Mouse (Mus musculus) telencephalon, adult 2 months (tissue): ENCODE results near the gene Gm10382.
"Not testable (repeated sequence)": the region's sequence is repeated elsewhere in the genome, so short reads cannot be mapped to it uniquely, and the experiment has no call there.

Source experiments
- DNase-seq: peaks from one replicate; pipeline ENCODE4 v3.0.0-alpha.2; 2011; ENCODE audit warnings: low read depth, low spot score

Gene Gm10382

DNA sequence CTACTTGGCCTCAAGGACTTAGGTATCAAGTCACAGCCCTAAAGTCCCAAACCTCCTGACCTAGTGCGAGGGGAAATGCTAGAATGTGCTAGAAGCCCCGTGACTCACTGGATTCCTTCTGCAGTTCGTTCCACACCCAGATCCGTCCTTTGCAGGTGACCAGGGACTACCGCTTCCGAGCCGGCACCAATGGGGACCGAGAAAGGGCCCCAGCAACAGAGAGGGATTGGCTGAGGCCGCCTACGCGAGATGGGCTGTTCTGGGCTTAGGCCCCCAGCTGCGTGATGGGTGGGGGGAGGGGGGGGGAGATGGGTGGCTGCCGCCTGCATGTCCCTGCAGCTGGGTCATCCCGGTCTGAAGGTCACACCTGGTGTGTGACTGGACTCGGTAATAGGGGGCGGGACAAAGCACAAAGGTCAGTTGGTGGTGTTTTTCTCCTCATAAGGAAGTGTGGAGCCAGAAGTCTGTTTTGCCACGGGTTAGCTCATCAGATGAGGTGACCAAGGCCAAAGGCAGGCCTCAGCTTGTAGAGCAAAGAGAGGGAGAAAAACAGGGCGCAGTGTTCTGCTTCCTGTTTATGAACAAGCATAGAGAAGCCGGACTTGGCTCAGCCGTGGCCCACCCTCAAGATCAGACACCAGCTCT is 4.0 kb downstream of the Gm10382 start:
- DNase-seq = peak; percentile 98

DNA sequence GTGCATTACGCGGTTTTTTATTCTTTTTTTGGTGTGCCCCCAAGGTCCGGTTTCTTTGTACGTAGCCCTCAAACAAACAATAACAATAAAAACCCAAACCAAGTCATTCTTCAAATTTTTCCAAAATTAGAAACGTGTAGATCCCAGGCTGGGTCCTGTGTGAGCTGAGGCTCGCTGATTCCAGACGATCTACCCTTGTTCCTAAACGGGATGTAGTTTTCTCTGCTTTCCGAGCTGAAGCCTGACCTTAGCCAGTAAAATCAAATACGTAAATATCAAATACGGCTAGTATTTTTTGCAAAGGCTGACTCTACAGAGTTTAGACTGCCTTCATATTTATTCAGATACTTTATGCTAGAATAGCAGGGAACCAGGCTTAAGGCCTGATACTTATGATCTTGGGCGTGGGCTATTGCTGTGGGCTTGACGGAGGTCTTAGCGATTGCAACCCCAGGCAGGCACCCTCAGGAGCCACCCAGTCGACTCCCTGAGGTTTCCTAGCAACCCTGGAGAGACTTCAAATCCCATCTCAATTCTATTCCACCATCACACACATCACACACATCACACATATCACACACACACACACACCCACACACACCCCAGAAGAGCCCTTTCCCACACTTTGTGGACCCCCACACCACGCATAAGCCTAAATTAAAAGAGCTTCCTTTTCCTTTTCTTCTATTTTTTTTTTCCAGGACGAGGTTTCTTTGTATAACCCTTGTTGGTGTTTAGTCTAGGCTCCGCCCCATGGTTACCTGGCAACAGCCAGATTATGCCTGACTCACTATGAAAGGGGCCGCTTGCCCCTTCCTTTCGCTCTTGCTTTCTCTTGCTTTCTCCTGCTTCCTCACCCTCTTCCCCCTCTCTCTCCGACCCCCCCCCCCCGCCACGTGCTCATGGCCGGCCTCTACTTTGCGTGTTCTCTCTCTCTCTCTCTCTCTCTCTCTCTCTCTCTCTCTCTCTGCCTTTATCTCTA is 4.8 kb downstream of the Gm10382 start:
- no peak for DNase-seq

DNA sequence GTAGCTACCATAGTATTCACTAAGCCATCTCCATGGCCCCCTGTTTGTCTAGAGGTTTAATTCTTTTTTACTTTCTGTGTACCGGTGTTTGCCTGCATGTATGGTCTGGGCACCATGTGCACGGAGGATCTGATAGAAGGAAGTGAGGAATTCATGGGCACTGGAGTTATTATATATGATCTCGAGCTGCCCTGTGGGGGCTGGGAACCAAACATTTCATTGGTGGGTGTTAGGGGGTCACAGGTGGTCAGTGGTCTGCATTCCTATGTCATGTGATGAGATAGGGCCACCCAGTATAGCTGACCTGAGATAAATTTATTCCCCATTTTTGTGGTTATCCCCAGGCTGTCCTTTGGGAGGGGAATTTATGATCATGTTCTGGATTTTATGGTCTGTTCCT is 5.9 kb downstream of the Gm10382 start:
- DNase-seq = no peak

DNA sequence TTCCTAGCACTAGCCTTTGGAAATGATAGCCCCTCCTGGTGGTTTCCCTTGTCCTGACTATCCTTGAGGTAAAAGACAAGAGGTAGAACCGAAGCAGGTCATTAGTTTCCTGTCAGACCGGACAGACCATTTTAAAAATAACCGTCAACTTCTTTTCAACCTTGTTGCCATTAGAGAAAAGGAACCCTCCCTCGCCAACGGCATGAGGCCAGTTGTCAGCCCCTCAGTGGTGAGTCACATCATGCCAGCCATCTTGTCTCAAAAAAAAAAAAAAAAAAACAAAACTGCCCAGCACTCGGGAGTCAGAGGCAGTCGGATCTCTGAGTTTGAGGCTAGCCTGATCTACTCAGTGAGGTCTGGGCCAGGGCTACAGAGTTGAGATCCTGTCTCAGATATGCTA is 11.8 kb downstream of the Gm10382 start:
- no peak for DNase-seq

DNA sequence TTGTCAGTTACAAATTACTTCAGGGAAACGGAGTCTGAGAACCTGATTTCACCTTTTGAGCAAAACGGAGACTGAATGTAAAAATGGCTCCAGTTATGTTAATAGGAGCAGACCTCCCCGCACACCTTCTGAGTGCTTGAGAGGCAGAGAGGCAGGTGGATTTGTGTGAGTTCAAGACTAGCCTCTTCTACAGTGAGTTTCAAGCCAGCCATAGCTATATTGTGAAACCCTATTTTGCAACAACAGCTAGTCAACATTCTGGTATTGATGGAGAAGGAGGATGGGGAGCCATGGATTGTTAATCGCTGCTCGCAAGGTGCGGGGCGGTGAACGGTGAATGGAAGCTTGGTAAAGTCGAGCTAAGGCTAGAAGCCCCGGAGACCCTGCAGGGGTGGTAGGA is 13.4 kb downstream of the Gm10382 start:
- no peak for DNase-seq

DNA sequence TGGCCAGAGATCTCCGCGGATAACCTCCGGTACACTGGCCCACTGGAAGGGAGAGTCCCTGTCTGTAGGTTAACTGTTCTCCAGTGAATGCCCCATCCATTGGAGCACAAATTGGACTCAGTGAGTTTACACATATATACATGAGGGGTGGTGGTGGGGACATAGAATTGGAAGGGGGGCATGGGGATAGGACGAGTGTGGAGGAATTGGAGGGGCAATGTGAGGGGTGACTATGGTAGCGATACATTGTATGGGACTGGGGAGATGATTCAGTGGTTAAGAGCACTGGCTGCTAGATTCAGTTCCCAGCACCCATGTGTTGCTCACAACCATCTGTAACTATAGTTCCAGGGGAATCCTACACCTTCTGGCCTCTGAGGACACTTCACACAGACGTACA is 13.9 kb downstream of the Gm10382 start:
- DNase-seq = no peak

DNA sequence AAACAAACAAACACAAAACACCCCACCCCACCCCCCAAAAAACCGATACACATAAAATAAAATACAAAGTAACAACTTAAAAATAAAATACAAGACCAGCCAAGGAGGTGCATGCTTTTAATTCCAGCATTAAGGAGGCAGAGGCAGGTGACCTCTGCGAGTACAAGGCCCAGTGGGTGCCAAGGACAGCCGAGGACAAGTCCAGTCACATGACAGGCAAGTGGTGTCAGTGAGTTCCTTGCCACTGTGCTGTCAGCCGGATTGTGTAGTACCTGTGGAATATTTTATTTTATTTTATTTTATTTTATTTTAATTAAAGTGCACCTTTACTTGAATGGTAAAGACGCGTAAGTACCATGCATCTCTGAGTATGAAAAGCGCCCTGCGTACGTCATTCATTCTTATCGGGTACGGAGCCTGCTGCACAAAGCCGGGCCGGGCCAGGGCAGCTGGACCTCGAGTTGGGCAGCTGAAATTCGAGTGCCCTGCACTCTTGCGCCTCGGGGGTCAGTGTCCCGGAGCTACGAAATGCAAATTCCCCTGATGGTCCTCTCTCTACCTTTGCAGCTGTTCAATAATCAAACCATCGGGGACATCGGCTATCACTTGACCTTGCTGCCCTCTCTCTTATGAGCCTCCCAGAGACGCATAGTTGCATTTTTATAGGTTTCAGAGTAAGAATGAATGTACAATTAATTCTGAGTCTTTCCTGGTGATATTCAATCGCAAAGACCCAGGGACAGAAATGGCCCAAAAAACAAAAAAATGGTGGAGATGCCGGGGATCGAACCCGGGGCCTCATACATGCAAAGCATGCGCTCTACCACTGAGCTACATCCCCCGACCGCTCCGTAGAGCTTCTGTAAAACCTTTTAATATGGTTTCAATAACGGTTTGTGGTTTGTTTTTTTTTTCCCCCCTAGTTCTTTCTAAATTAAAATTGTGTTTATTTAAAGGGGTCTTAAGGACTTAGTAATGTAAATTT is 14.7 kb downstream of the Gm10382 start:
- no peak for DNase-seq

DNA sequence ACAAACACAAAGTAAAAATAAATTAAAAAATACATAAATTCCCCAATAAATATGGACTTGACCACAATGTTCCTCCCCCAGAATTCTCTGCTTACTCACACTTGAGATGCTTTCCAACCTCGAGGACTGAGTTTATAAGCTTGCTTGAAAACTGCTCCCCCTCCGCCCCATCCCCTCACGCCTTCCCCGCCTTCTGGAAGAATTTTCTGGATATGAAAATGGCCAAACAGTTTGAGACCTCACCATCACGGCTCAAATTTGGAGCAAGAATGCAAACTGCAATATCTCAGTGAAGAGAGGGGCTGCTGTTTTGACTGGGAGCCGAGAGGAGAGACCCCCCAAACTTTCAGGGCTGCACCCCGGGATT is 15.4 kb downstream of the Gm10382 start:
- DNase-seq = no peak

DNA sequence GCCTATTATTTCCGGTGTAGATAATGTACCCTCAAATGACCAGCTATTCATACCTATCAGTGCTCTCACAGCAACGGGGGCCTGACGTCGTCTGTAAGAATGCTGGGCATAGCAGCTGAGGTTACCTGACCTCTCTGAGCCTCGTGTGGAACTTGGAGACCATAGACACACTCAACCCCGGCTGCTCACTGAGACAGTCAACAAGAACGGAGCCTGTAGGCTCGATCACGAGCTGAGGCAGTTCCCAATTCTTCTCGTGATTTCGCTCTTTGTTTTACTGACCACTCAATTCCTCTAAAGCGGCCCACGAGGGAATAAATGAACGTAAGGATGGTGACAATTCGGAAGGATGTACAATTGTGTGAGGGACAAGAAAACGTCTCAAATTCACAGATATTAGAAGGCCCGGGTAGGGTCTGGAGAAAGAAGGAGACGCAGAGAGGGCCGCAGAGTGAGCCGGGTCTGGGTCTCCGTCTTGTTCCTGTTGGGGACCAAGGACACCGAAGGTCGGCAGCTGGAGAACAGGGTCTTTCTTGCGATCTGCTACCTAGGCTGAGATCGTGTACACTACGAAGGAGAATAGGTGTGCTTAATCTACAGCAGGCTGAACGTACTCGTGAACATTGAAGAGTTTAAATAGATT is 15.9 kb downstream of the Gm10382 start:
- DNase-seq = no peak

DNA sequence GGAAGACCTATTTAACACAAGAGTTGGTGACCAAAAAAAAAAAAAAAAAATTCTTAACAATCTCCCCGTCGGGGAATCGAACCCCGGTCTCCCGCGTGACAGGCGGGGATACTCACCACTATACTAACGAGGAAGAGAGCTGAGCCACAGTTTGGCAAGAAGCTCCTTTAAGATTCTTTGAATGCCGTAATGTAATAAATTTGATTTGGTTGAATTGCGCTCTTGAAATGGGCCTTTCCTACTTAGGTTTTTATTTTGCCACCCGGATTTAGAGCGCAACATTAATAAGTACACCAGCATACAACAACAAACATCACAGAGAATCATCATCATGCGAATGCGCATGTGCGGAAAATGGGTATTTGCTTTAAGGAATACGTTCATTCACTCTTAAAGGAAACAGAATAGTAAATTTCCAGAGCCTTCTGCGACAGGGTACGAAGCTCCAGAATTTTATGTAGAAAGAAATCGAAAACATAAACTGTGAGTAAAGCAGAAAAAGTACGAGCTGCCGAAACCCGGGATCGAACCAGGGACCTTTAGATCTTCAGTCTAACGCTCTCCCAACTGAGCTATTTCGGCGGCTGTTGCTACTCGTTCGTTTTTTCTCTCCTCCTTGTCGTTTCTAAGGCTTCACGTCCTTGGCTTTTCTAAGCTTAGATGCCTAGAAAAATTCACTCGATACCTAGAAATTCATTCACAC is 16.6 kb downstream of the Gm10382 start:
- no peak for DNase-seq

DNA sequence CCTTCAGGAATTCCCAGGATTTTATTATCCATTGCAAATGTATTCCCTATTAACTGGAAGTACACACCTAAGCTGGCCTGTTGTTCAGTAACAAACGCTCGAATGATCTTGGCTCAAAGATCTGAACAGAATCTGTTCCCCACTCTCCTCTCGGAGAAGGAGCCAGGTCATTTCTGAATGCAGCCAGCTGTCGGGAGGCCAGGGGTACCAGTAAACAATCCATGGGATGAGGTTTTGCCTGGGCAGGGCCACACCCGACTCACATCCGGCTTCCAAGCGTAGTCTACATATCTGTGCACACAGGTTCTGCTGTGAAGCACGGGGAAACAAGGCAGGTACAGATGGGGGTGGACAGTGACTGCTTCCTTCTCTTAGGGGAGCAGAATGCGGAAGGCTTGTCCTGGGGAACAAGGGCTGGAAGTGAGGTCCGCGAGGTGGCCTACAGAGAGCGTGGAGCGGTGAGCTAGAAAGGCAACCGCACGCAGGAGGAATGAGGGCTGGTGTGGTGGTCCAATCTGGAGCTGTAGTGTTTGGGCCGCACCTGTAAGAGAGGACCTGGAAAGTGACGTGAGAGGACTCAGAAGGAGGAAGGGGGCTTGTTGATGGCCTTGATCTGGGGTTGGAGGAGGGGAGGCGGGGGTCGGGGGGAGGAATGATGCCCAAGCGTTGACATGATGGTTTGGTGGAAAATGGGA is 17.3 kb downstream of the Gm10382 start:
- DNase-seq = no peak

DNA sequence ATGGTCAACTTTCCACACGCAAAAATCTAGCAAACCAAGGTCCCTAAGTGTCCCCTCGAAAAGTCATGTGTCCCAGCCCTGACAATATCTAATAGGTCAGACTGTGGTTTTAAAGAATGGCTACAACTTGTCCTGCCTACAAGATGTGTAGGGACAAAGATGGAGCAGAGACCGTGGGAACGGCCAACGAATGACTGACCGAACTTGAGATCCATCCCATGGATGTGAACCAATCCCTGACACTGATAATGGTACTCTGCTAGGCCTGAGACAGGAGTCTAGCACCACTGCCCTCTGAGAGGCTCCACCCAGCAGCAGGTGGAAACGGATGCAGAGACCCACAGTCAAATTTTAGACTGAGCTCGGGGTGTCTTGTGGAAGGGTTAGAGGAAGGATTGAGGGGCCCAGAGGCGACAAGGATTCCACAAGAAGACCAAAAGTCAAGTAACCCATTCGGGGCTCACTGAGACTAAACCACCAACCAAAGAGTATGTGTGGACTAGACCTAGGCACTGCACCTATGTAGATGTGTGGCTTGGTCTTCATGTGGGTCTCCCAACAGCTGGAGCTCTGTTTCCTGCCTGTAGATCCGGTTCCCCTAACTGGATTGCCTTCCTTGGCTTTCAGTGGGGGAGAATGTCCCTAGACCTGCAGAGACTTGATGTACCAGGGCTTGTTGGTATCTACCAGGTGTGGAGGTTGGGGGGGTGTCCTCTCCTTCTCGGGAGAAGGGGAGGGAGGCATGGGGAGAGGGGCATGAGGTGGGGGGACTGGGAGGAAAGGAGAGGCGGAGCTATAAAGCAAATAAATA is 18.1 kb downstream of the Gm10382 start:
- no peak for DNase-seq

DNA sequence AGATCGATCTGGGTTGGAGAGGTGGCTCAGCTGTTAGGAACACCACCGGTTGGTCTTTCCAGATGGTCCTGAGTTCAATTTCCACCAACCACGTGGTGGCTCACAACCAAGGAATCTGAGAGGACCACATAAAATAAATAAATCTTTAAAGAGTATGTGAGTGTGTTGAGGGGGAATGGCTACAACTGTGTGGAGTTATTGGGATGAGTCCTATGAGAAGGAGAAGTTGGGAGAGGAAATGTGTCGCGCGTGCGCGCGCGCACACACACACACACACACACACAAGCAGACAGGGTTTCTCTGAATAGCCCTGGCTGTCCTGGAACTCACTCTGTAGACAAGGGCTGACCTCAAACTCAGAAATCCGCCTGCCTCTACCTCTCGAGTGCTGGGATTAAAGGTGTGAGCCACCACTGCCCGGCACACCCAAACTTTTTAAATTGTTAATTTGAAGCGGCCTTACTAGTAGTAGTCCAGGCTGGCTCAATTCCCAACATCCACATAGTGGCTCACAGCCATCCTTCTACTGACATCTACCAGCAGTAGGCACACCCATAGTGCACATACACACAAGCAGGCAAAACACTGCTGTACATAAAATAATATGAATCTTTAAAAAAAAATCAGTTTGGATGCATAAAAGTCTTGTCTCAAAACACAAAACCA is 18.9 kb downstream of the Gm10382 start:
- no peak for DNase-seq

DNA sequence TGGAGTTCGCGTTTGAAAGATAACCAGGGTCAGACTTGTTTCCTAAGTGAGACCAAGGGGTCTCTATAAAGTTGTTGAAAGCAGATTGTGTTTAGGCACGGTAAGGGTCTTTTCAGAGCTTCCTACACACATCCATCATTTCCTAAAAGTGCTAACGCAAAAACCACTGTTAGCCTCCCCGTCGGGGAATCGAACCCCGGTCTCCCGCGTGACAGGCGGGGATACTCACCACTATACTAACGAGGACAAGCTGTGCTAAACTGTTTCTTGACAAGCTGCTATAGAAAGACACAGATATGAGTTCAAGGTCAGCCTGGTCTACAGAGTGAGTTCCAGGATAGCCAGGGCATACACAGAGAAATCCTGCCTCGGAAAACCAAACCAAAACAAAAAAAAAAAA is 19.7 kb downstream of the Gm10382 start:
- no peak for DNase-seq

DNA sequence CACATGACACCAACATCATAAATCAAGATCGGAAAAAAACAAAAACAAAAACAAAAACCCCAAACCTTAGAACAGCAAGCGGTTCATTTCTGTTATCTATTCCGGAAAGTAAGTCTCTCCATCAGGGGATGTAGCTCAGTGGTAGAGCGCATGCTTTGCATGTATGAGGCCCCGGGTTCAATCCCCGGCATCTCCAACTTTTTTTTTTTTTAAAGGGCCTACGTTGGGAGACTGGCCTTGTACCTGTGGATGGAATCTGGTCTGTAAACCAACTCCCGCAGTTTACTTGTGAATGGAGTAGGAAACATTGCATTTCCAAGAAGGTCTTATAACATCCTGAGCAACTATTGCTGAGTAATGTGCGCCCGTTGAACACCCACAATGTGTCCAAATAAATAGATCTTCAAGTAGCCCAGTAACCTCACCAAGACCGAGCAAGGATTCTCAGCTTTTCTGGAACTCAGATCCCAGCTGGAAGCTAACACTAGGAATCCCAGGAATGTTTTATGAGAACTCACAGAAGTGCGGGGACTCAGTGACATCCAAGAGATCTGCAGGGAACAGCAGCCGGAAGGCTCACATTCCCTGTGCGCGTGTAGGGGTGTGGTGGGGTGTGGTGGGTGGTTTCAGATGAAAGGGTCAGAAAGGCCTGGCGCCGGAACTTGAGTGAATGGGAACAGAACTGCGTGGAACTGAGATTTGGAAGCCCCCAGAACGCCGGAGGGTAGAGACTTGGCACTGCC is 20.4 kb downstream of the Gm10382 start:
- no peak for DNase-seq

DNA sequence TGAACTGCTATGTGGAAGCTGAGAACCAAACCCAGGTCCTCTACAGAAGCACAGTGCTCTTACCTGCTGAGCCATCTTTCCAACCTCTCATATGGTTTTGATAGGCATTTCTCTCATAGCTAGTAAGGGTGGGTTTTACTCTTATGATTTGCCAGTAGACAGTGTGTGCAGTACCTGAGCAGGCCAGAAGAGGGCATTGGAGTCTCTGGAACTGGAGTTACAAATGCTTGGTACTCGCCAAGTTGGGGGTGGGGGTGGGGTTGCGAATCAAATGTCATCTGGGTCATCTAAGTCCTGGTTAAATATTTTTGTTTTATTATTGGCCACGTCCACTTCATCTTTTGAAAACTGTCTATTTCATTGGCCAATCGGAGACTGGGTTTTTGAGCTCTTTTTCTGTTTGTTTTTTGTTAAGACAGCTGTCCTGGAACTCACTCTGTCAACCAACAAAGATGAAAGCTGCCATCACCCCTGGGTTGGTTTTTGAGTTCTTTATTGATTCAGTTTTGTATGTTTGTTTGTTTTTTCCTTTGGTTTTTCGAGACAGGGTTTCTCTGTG is 22.9 kb downstream of the Gm10382 start:
- DNase-seq = no peak

DNA sequence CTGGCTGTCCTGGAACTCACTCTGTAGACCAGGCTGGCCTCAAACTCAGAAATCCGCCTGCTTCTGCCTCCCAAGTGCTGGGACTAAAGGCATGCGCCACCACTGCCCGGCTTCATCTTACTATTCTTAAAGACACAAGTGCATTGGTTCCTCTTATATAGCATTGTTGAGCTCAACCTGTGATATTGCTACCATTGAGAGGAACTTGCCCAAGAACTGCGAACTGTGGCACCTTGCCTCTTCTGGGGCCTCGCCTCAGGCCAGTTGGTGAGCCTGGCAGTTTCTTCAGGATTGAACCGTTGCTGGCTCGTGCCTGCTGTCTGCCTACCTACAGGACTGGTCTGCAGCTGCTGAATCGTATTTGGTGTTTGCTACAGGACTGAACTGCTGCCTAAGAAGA is 23.4 kb downstream of the Gm10382 start:
- not testable (repeated sequence) for DNase-seq

DNA sequence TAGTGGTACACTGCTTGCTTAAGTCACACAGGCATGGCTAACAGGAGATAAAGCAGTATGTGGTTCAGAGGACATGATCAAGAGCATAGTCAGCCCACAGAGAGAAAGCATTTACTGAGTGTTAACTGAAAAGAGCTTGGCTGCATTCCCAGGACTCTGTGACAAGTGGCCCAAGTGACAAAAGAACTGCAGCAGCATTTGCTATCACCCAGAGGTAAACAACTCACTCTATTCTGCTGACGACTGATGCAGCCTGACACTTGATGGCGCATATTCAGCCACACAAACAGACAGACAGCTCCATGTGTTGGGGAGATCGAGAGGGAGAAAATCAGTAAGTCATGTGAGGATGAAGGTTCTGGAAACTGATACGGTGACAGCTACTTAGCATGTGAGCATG is 24.6 kb downstream of the Gm10382 start:
- DNase-seq = no peak
